ENCODE assay signal across 9 mouse cellular contexts in the genomic region with DNA sequence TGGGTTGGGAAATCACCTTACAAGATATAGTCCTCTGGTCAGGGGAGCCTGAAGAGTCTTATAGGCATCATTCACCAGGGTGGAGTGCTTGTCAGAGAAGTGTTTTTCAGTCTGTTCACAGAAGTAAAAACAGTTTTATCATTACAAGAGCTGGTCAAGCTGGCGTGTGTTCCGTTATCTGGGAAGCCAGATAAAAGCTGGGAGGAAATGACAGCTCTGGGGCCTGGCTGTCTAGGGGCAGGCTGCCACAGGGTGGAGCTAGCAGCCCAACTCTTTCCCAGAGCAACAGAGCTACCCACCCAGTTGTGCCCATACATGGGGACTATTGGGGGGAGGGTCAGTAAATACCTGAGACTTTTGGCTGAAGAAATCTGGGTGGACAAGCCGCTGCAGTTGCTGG. TPM values are rescaled to one million over a fixed set of nuclear protein-coding genes. Genes with fewer than 3 reads are reported as not detected.
DNase-seq lines count a peak whose midpoint lies in the region; ATAC-seq and TF ChIP-seq lines count a peak whose summit lies in the region.
"Had no signal": no experiment of that assay in that cellular context is flagged by ENCODE, and none has a peak within 500 bp of the region (broad histone marks: within the 10 kb centered on the region; RNA-seq: fewer than 3 reads in every experiment).

No protein-coding gene starts in this region.

- peak overlapping the region; percentile 58 to 82 for H3K4me3 ChIP-seq in MEL (ENCODE audit: control insufficient read depth in 1 of 2, insufficient read depth in 1 of 2, low read depth in 2 of 2, low read length in 2 of 2)
- H3K4me3 ChIP-seq in heart, embryonic 11.5 days (ENCODE audit: low read depth, low read length) = peak overlapping the region; percentile 16; the same call in 1 of the 2 replicates
- H3K4me3 ChIP-seq: lung, embryonic 15.5 days had no signal

- ATAC-seq in heart, embryonic 11.5 days (replicated peaks; ENCODE audit: insufficient number of reproducible peaks, low FRiP score, low TSS enrichment) = peak; percentile 60
- peak; percentile 61 for ATAC-seq in megakaryocyte-erythroid progenitor cell, adult 5-6 weeks (replicated peaks; ENCODE audit: low FRiP score, low TSS enrichment, poor library complexity, severe bottlenecking)

- peaks cover 0 to 26% of the 10 kb centered on the region in 2 experiments; a peak in 2 of 4 replicates for H3K36me3 ChIP-seq in MEL (ENCODE audit: control insufficient read depth in 1 of 2, insufficient read depth in 2 of 2, low read length in 2 of 2)
- H3K36me3 ChIP-seq in heart, embryonic 11.5 days (ENCODE audit: control insufficient read depth, insufficient read depth, low read length) = no peaks in the 10 kb centered on the region
- H3K36me3 ChIP-seq: lung, embryonic 15.5 days had no signal

- peak overlapping the region; percentile 94 for H3K27ac ChIP-seq in MEL (ENCODE audit: control insufficient read depth, low read depth, low read length)
- H3K27ac ChIP-seq in heart, embryonic 11.5 days (ENCODE audit: low read depth, low read length) = peak overlapping the region; percentile 76
- H3K27ac ChIP-seq: lung, embryonic 15.5 days had no signal

- no peaks in the 10 kb centered on the region for H3K27me3 ChIP-seq in MEL (ENCODE audit: control insufficient read depth in 1 of 2, insufficient read depth in 2 of 2, low read length in 2 of 2)
- H3K27me3 ChIP-seq in heart, embryonic 11.5 days (ENCODE audit: control insufficient read depth, insufficient read depth, low read length) = no peaks in the 10 kb centered on the region
- H3K27me3 ChIP-seq: lung, embryonic 15.5 days had no signal

- H3K4me2 ChIP-seq in heart, embryonic 11.5 days = peak overlapping the region; percentile 48
- H3K4me2 ChIP-seq: lung, embryonic 15.5 days had no signal

- H3K9me3 ChIP-seq in MEL (replicated peaks; ENCODE audit: insufficient read depth, low read length) = no peaks in the 10 kb centered on the region
- H3K9me3 ChIP-seq in heart, embryonic 11.5 days (replicated peaks; ENCODE audit: control insufficient read depth, low read length) = no peaks in the 10 kb centered on the region
- H3K9me3 ChIP-seq: lung, embryonic 15.5 days had no signal

- intact Hi-C loops in left cerebral cortex, postnatal 14 days (cut with DNase I) = loop anchor here (5.0 kb wide), 2 partner anchors 86 to 421 kb away; no protein-coding TSS in a partner anchor

- TF ChIP-seq POLR2A in MEL (IDR thresholded peaks at IDR 0.05; ENCODE audit: control insufficient read depth in 1 of 2, insufficient read depth in 1 of 2, low read depth in 1 of 2, low read length in 2 of 2, poor library complexity in 1 of 2) = peak; percentile 31 to 59; a peak in 3 of 4 replicates

- peaks cover 14% of the 10 kb centered on the region for H3K79me2 ChIP-seq in MEL (ENCODE audit: control insufficient read depth, insufficient read depth, low read length, poor library complexity)

- TF ChIP-seq CTCF in MEL (IDR thresholded peaks at IDR 0.05 in 2 of 3, conservative IDR thresholded peaks at IDR 0.05 in 1 of 3; ENCODE audit: control insufficient read depth in 1 of 3, insufficient read depth in 1 of 3, low read depth in 2 of 3, low read length in 3 of 3, poor library complexity in 1 of 3, severe bottlenecking in 1 of 3) = peak; percentile 43 to 75 (median 73)

- peak; percentile 27 for DNase-seq in gastrocnemius, adult 18-20 months (ENCODE audit: low spot score)
- no peak for DNase-seq in gastrocnemius, adult 8-10 months (ENCODE audit: low spot score in 2 of 2)
- peak; percentile 95 for DNase-seq in MEL (ENCODE audit: low read depth, low spot score)
- peak; percentile 24 to 34 for DNase-seq in cerebellum, postnatal 36 days
- DNase-seq in left cerebral cortex, postnatal 14 days (ENCODE audit: low spot score in 2 of 2) = peak; percentile 18 to 50
- peak; percentile 12 to 28 for DNase-seq in thymus, postnatal 10 days (ENCODE audit: low spot score in 2 of 2)

- H3K4me1 ChIP-seq in MEL (ENCODE audit: control insufficient read depth in 1 of 2, insufficient read depth in 2 of 2, low read length in 2 of 2) = peaks cover 6 to 16% of the 10 kb centered on the region in 2 experiments
- peaks cover 13% of the 10 kb centered on the region for H3K4me1 ChIP-seq in heart, embryonic 11.5 days (ENCODE audit: control insufficient read depth, insufficient read depth, low read length)

- peak; percentile 99 for TF ChIP-seq EP300 in MEL (IDR thresholded peaks at IDR 0.05; ENCODE audit: low read depth in 1 of 2, low read length in 2 of 2)

- H3K9ac ChIP-seq in MEL (ENCODE audit: control insufficient read depth, low read depth, low read length, poor library complexity, severe bottlenecking) = peak overlapping the region; percentile 73
- H3K9ac ChIP-seq in heart, embryonic 11.5 days (ENCODE audit: low read depth, low read length) = 0 out of 2 replicates have a peak overlapping the region, but pooled peaks have one; percentile 22
- H3K9ac ChIP-seq: lung, embryonic 15.5 days had no signal

- peak; percentile 57 for TF ChIP-seq RAD21 in MEL (IDR thresholded peaks at IDR 0.05; ENCODE audit: low read depth, low read length)

- 4% methylated on average over 3 of the region's 3 CpGs for WGBS in heart, embryonic 11.5 days (ENCODE audit: insufficient replicate concordance)

TF ChIP-seq in MEL, 35 proteins besides CTCF, POLR2A, EP300 and RAD21 (continues in another document):
- TF ChIP-seq HCFC1 (IDR thresholded peaks at IDR 0.05; ENCODE audit: low read depth, low read length) = peak; percentile 71
- TF ChIP-seq CHD2 (IDR thresholded peaks at IDR 0.05; ENCODE audit: low read length) = peak; percentile 44; the same call in 1 of the 2 replicates
- TF ChIP-seq GABPA (IDR thresholded peaks at IDR 0.05; ENCODE audit: low read depth, low read length) = no peak
- no peak for TF ChIP-seq USF1 (IDR thresholded peaks at IDR 0.05; ENCODE audit: low read depth, low read length)
- TF ChIP-seq TAL1 (IDR thresholded peaks at IDR 0.05; ENCODE audit: low read length) = peak; percentile 98
- TF ChIP-seq MAFK (IDR thresholded peaks at IDR 0.05; ENCODE audit: borderline replicate concordance, low read depth, low read length) = peak; percentile 61; the same call in 1 of the 2 replicates

RNA-seq across cellular contexts. Expression of a gene that starts 3.6 kb away (rescaled TPM):
- total RNA-seq in gastrocnemius, adult 18-20 months (2021) = 10 to 100 TPM; 11.8 to 15.6 TPM
- 10 to 100 TPM; 12.9 to 18.1 (median 16.1) TPM for total RNA-seq in gastrocnemius, adult 8-10 months (2022)
- 20.1 and 29.4 TPM in 2 replicates for total RNA-seq in MEL (2012; rRNA removed)
- polyA plus RNA-seq in MEL (2012; ENCODE audit: insufficient read depth in 1 of 2, insufficient read length in 2 of 2, low read depth in 1 of 2, low replicate concordance in 2 of 2, missing spikeins in 1 of 2) = 10 to 100 TPM in 1 of 2 experiments, not detected in 1; 29.0 TPM
- polyA plus RNA-seq in heart, embryonic 11.5 days (2014; fragmentation: Nextera tagmentation; extraction: Ambion mirVana) = 30.2 and 32.6 TPM in 2 replicates
- 10 to 100 TPM in 1 of 2 experiments, 1 to 10 TPM in 1; 9.2 to 12.2 TPM for total RNA-seq in left cerebral cortex, postnatal 14 days (2021)
- 44.1 and 53.7 TPM in 2 replicates for total RNA-seq in megakaryocyte-erythroid progenitor cell, adult 5-6 weeks (2014; fragmentation: Nextera tagmentation)
- 44.9 and 106 TPM in 2 replicates for total RNA-seq in megakaryocyte-erythroid progenitor cell, adult 5-6 weeks (2017)

RNA-seq across cellular contexts. Expression of a gene that starts 3.8 kb away (rescaled TPM):
- total RNA-seq in gastrocnemius, adult 18-20 months (2021) = under 1 TPM; 0.76 to 0.80 TPM
- total RNA-seq in gastrocnemius, adult 8-10 months (2022) = 1 to 10 TPM in 1 of 4 experiments, under 1 TPM in 3; 0.46 to 1.1 (median 0.68) TPM
- 22.2 and 23.9 TPM in 2 replicates for total RNA-seq in MEL (2012; rRNA removed)
- 10 to 100 TPM in 1 of 2 experiments, not detected in 1; 24.1 TPM for polyA plus RNA-seq in MEL (2012; ENCODE audit: insufficient read depth in 1 of 2, insufficient read length in 2 of 2, low read depth in 1 of 2, low replicate concordance in 2 of 2, missing spikeins in 1 of 2)
- 20.9 and 27.1 TPM in 2 replicates for polyA plus RNA-seq in heart, embryonic 11.5 days (2014; fragmentation: Nextera tagmentation; extraction: Ambion mirVana)
- 1 to 10 TPM; 1.4 to 1.6 TPM for total RNA-seq in left cerebral cortex, postnatal 14 days (2021)
- total RNA-seq in megakaryocyte-erythroid progenitor cell, adult 5-6 weeks (2014; fragmentation: Nextera tagmentation) = 47.4 and 59.5 TPM in 2 replicates
- total RNA-seq in megakaryocyte-erythroid progenitor cell, adult 5-6 weeks (2017) = 31.1 and 56.9 TPM in 2 replicates

RNA-seq across cellular contexts. Expression of a gene that starts 26.1 kb away (rescaled TPM):
- total RNA-seq in gastrocnemius, adult 18-20 months (2021) = 10 to 100 TPM; 57.4 to 66.1 TPM
- 10 to 100 TPM; 46.3 to 64.6 (median 55.0) TPM for total RNA-seq in gastrocnemius, adult 8-10 months (2022)
- total RNA-seq in MEL (2012; rRNA removed) = 4.9 and 5.2 TPM in 2 replicates
- polyA plus RNA-seq in MEL (2012; ENCODE audit: insufficient read depth in 1 of 2, insufficient read length in 2 of 2, low read depth in 1 of 2, low replicate concordance in 2 of 2, missing spikeins in 1 of 2) = 10 to 100 TPM in 1 of 2 experiments, not detected in 1; 23.0 TPM
- 17.1 and 18.7 TPM in 2 replicates for polyA plus RNA-seq in heart, embryonic 11.5 days (2014; fragmentation: Nextera tagmentation; extraction: Ambion mirVana)
- total RNA-seq in left cerebral cortex, postnatal 14 days (2021) = 10 to 100 TPM; 67.6 to 70.6 TPM
- total RNA-seq in megakaryocyte-erythroid progenitor cell, adult 5-6 weeks (2014; fragmentation: Nextera tagmentation) = 32.2 and 52.2 TPM in 2 replicates
- total RNA-seq in megakaryocyte-erythroid progenitor cell, adult 5-6 weeks (2017) = 7.8 and 14.8 TPM in 2 replicates

RNA-seq across cellular contexts. Expression of a gene that starts 43.6 kb away (rescaled TPM):
- 10 to 100 TPM; 12.3 to 13.2 TPM for total RNA-seq in gastrocnemius, adult 18-20 months (2021)
- 10 to 100 TPM; 14.9 to 18.9 (median 15.9) TPM for total RNA-seq in gastrocnemius, adult 8-10 months (2022)
- 1.1 and 1.2 TPM in 2 replicates for total RNA-seq in MEL (2012; rRNA removed)
- 1 to 10 TPM in 1 of 2 experiments, not detected in 1; 1.8 TPM for polyA plus RNA-seq in MEL (2012; ENCODE audit: insufficient read depth in 1 of 2, insufficient read length in 2 of 2, low read depth in 1 of 2, low replicate concordance in 2 of 2, missing spikeins in 1 of 2)
- 8.1 and 9.4 TPM in 2 replicates for polyA plus RNA-seq in heart, embryonic 11.5 days (2014; fragmentation: Nextera tagmentation; extraction: Ambion mirVana)
- 10 to 100 TPM; 15.0 to 16.9 TPM for total RNA-seq in left cerebral cortex, postnatal 14 days (2021)
- total RNA-seq in megakaryocyte-erythroid progenitor cell, adult 5-6 weeks (2014; fragmentation: Nextera tagmentation) = 3.2 and 5.4 TPM in 2 replicates
- total RNA-seq in megakaryocyte-erythroid progenitor cell, adult 5-6 weeks (2017) = 0.70 and 0.91 TPM in 2 replicates

RNA-seq across cellular contexts. Expression of a gene that starts 55.5 kb away (rescaled TPM):
- total RNA-seq in gastrocnemius, adult 18-20 months (2021) = 10 to 100 TPM; 10.7 to 11.4 TPM
- 10 to 100 TPM; 11.5 to 14.0 (median 12.4) TPM for total RNA-seq in gastrocnemius, adult 8-10 months (2022)
- 97.6 and 107 TPM in 2 replicates for total RNA-seq in MEL (2012; rRNA removed)
- polyA plus RNA-seq in MEL (2012; ENCODE audit: insufficient read depth in 1 of 2, insufficient read length in 2 of 2, low read depth in 1 of 2, low replicate concordance in 2 of 2, missing spikeins in 1 of 2) = 100 to 1,000 TPM; 117 to 248 TPM
- polyA plus RNA-seq in heart, embryonic 11.5 days (2014; fragmentation: Nextera tagmentation; extraction: Ambion mirVana) = 19.6 and 23.2 TPM in 2 replicates
- 10 to 100 TPM; 18.3 to 21.2 TPM for total RNA-seq in left cerebral cortex, postnatal 14 days (2021)
- 57.4 and 74.3 TPM in 2 replicates for total RNA-seq in megakaryocyte-erythroid progenitor cell, adult 5-6 weeks (2014; fragmentation: Nextera tagmentation)
- 82.3 and 102 TPM in 2 replicates for total RNA-seq in megakaryocyte-erythroid progenitor cell, adult 5-6 weeks (2017)

Comparison
In these comparisons a context has a peak if more than half of its experiments do, and no peak if none do; other contexts are left out.
1. DNase-seq: peak in gastrocnemius, adult 18-20 months (single experiment), MEL (single experiment), cerebellum, postnatal 36 days (2 of 2), left cerebral cortex, postnatal 14 days (2 of 2) and thymus, postnatal 10 days (2 of 2); none in gastrocnemius, adult 8-10 months (0 of 2).